Comparison of ENCODE assay signal across 8 mouse cellular contexts in genomic region chr12:69681566-69682061, GRCm38 (mm10). TPM values are rescaled to one million over a fixed set of nuclear protein-coding genes. Genes with fewer than 3 reads are reported as not detected.
DNase-seq lines count a peak whose midpoint lies in the region; ATAC-seq and TF ChIP-seq lines count a peak whose summit lies in the region.

TSS of gene Sos2 (minus strand) at chr12:69681852.

- H3K4me1 ChIP-seq in lung, embryonic 14.5 days (ENCODE audit: insufficient read depth), result peaks cover 10% of the 10 kb centered on the region; the same call in 1 of the 2 replicates
- H3K4me1 ChIP-seq in neural tube, embryonic 15.5 days, result peaks cover 21% of the 10 kb centered on the region

- WGBS in lung, embryonic 14.5 days, result under 1% methylated on average over 79 of the region's 85 CpGs
- 0% methylated on average over 22 of the region's 85 CpGs for WGBS in neural tube, embryonic 15.5 days

- H3K9me3 ChIP-seq in lung, embryonic 14.5 days (ENCODE audit: low read depth, low read length), result no peaks in the 10 kb centered on the region
- no peaks in the 10 kb centered on the region for H3K9me3 ChIP-seq in neural tube, embryonic 15.5 days (replicated peaks)

- peak; percentile 80 for ATAC-seq in frontal cortex, adult (ENCODE audit: low TSS enrichment)
- no peak for ATAC-seq in hematopoietic stem cell, adult 5-6 weeks (replicated peaks in 1 of 2; ENCODE audit: insufficient read depth in 1 of 2, low FRiP score in 2 of 2, low TSS enrichment in 1 of 2, low read depth in 1 of 2, poor library complexity in 2 of 2, severe bottlenecking in 2 of 2)
- ATAC-seq in lung, embryonic 14.5 days (ENCODE audit: insufficient read depth), result peak; percentile 81
- ATAC-seq in neural tube, embryonic 15.5 days (ENCODE audit: low FRiP score), result peak; percentile 87

- peak within 1 kb of the TSS; percentile 98 for H3K9ac ChIP-seq in lung, embryonic 14.5 days
- H3K9ac ChIP-seq in neural tube, embryonic 15.5 days (replicated peaks), result peak within 1 kb of the TSS; percentile 95

- H3K36me3 ChIP-seq in lung, embryonic 14.5 days (ENCODE audit: insufficient read depth), result no peaks in the 10 kb centered on the region
- no peaks in the 10 kb centered on the region for H3K36me3 ChIP-seq in neural tube, embryonic 15.5 days

- peak within 1 kb of the TSS; percentile 86 for H3K4me3 ChIP-seq in lung, embryonic 14.5 days (ENCODE audit: low read depth, low read length)
- peak within 1 kb of the TSS; percentile 98 for H3K4me3 ChIP-seq in neural tube, embryonic 15.5 days (replicated peaks)

- peak within 1 kb of the TSS; percentile 98 for H3K27ac ChIP-seq in lung, embryonic 14.5 days (ENCODE audit: low read depth)
- H3K27ac ChIP-seq in neural tube, embryonic 15.5 days (replicated peaks), result peak within 1 kb of the TSS; percentile 97

- TF ChIP-seq CTCF in lung, embryonic 14.5 days (IDR thresholded peaks at IDR 0.05; ENCODE audit: low read depth), result no peak

- no peaks in the 10 kb centered on the region for H3K27me3 ChIP-seq in lung, embryonic 14.5 days (ENCODE audit: insufficient read depth, low read length)
- no peaks in the 10 kb centered on the region for H3K27me3 ChIP-seq in neural tube, embryonic 15.5 days (replicated peaks)

- DNase-seq in NIH3T3 (ENCODE audit: low read depth) (peak; percentile 65), MN1 (ENCODE audit: low spot score) (no peak)
- DNase-seq in cerebellum, adult 11-12 months, result peak; percentile 78
- peak in 1 of 2 experiments; percentile 44 for DNase-seq in layer of hippocampus, adult 8-10 months (ENCODE audit: low spot score in 2 of 2)
- peak; percentile 72 for DNase-seq in lung, embryonic 14.5 days

- H3K4me2 ChIP-seq in lung, embryonic 14.5 days, result peak within 1 kb of the TSS; percentile 83
- peak within 1 kb of the TSS; percentile 77 for H3K4me2 ChIP-seq in neural tube, embryonic 15.5 days

RNA-seq across cellular contexts. Expression of gene Sos2, which starts in this region (rescaled TPM):
- 45.8 and 58.7 TPM in 2 replicates for total RNA-seq in hematopoietic stem cell, adult 5-6 weeks (2017)
- 10 to 100 TPM; 33.4 to 47.2 (median 39.8) TPM for total RNA-seq in layer of hippocampus, adult 8-10 months (2022)
- 11.4 and 13.0 TPM in 2 replicates for polyA plus RNA-seq in lung, embryonic 14.5 days (2014; fragmentation: Nextera tagmentation; extraction: Ambion mirVana)
- polyA plus RNA-seq in neural tube, embryonic 15.5 days (2015; fragmentation: Nextera tagmentation; extraction: Ambion mirVana), result 10.2 and 12.4 TPM in 2 replicates

Comparison
In these comparisons a context has a peak if more than half of its experiments do, and no peak if none do; other contexts are left out.
1. ATAC-seq: peak in frontal cortex, adult (single experiment), lung, embryonic 14.5 days (single experiment) and neural tube, embryonic 15.5 days (single experiment); none in hematopoietic stem cell, adult 5-6 weeks (0 of 2).